Mouse (Mus musculus): ENCODE results near the gene Asic5. TPM values are rescaled to one million over a fixed set of nuclear protein-coding genes. Genes with fewer than 3 reads are reported as not detected.

Gene Asic5
- polyA plus RNA-seq, 1 experiment from 2014 or later = not detected

DNA sequence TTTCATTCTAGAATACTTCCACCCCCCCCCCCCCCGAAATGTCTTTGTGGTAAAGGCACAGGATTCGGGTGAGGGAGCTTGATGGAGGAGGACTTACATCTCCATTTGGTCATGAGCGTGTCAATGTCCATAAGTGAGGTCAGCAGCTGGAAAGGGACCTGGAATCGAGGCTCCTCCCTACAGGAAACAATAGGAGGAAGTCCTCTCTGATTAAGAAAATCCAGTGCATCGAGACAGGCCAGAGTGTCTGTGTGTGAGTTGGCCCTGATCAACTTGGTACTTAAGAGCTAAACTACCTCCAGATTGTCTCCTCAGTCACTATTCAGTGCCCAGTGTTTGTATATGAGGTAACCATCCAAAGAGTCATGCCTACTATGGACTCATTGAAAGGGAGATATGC, 20.8 kb upstream of the Asic5 start:
- no peak overlapping the region for H3K4me3 ChIP-seq (ENCODE audit: low read length)
- H3K9me3 ChIP-seq (ENCODE audit: control insufficient read depth, low read length) = no peaks in the 10 kb centered on the region
- no peaks in the 10 kb centered on the region for H3K36me3 ChIP-seq (ENCODE audit: control insufficient read depth, insufficient read depth, low read length)
- no peak for ATAC-seq (ENCODE audit: low FRiP score, low TSS enrichment)
- H3K9ac ChIP-seq (ENCODE audit: low read depth, low read length) = no peak overlapping the region
- H3K27ac ChIP-seq (ENCODE audit: low read depth, low read length) = no peak overlapping the region
- no peaks in the 10 kb centered on the region for H3K4me1 ChIP-seq (ENCODE audit: control insufficient read depth, insufficient read depth, low read length)
- H3K27me3 ChIP-seq (ENCODE audit: control insufficient read depth, insufficient read depth, low read length) = no peaks in the 10 kb centered on the region
- H3K4me2 ChIP-seq (replicated peaks; ENCODE audit: low read depth, low read length) = no peak overlapping the region
- 77% methylated on average over 5 of the region's 5 CpGs for WGBS

DNA sequence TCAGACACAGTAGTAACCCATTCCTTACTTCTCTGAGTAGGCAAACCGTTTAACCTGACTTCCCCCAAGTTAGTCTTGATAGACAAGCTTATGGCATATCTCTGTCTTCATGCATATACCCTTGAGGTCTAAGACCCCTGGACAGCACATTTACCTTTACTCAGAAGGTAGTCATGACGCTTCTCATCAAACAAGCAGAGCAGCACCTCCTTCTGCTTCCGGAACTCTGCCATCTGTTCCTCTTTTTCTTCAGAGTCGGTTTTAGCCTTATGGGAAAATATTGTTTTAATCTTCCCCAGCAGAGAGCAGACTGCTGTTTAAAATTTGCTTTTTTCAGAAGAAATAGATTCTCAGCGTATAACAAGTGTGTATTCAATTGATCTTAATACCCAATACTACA, 18.3 kb upstream of the Asic5 start:
- no peak overlapping the region for H3K4me2 ChIP-seq (replicated peaks; ENCODE audit: low read depth, low read length)
- WGBS = 76% methylated on average over 5 of the region's 5 CpGs
- H3K4me1 ChIP-seq (ENCODE audit: control insufficient read depth, insufficient read depth, low read length) = no peaks in the 10 kb centered on the region
- H3K27me3 ChIP-seq (ENCODE audit: control insufficient read depth, insufficient read depth, low read length) = no peaks in the 10 kb centered on the region
- no peak overlapping the region for H3K27ac ChIP-seq (ENCODE audit: low read depth, low read length)
- no peaks in the 10 kb centered on the region for H3K9me3 ChIP-seq (ENCODE audit: control insufficient read depth, low read length)
- no peak overlapping the region for H3K9ac ChIP-seq (ENCODE audit: low read depth, low read length)
- H3K36me3 ChIP-seq (ENCODE audit: control insufficient read depth, insufficient read depth, low read length) = no peaks in the 10 kb centered on the region
- no peak overlapping the region for H3K4me3 ChIP-seq (ENCODE audit: low read length)
- no peak for ATAC-seq (ENCODE audit: low FRiP score, low TSS enrichment)

DNA sequence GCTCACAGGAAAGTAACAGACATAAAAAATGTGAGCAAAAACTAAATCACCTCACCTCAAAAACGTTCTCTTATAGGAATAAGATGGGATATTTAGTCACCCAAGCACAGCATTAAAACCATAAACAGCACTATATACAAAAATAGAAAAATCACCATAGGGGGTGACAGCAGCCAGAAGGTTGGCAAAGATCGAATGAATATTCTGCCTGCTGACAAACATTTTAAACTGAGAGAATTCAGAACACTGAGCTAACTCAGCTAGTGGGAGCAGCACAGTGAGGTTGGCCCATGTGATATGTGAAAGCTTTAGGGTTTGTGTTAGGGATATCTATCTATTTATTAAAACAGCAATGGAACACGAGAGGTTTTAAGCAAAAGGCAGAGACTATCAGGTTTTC, 17.5 kb upstream of the Asic5 start:
- H3K27ac ChIP-seq (ENCODE audit: low read depth, low read length) = no peak overlapping the region
- H3K9ac ChIP-seq (ENCODE audit: low read depth, low read length) = no peak overlapping the region
- H3K4me1 ChIP-seq (ENCODE audit: control insufficient read depth, insufficient read depth, low read length) = no peaks in the 10 kb centered on the region
- H3K4me2 ChIP-seq (replicated peaks; ENCODE audit: low read depth, low read length) = no peak overlapping the region
- ATAC-seq (ENCODE audit: low FRiP score, low TSS enrichment) = no peak
- H3K4me3 ChIP-seq (ENCODE audit: low read length) = no peak overlapping the region
- no peaks in the 10 kb centered on the region for H3K9me3 ChIP-seq (ENCODE audit: control insufficient read depth, low read length)
- H3K36me3 ChIP-seq (ENCODE audit: control insufficient read depth, insufficient read depth, low read length) = no peaks in the 10 kb centered on the region
- no peaks in the 10 kb centered on the region for H3K27me3 ChIP-seq (ENCODE audit: control insufficient read depth, insufficient read depth, low read length)
- 73% methylated on average over 3 of the region's 3 CpGs for WGBS

DNA sequence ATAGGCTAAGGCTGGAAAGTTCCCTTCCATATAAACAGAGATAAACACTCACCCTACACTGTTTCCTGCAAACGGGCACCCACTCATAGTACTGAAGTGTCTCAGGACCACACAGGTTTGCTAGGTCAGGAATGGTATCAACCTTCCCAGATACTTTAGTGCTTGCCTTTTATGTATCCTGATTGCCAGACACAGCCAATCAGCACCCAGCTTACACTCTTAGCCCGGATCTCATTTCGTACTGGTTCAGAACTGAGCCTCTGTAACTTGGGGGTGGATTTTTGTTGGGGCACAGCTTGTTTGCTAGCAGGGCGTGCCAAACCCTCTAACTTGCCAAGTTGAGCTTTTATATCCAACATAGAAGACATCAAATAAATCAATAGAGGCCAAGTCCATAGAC, 6.5 kb upstream of the Asic5 start:
- Histone ChIP-seq H3K4me2 (replicated peaks; ENCODE audit: low read depth, low read length) (no peak overlapping the region), H3K4me3 (ENCODE audit: low read length) (no peak overlapping the region), H3K9ac (ENCODE audit: low read depth, low read length) (no peak overlapping the region), H3K9me3 (ENCODE audit: control insufficient read depth, low read length) (no peaks in the 10 kb centered on the region), H3K27me3 (ENCODE audit: control insufficient read depth, insufficient read depth, low read length) (no peaks in the 10 kb centered on the region), H3K4me1 (ENCODE audit: control insufficient read depth, insufficient read depth, low read length) (no peaks in the 10 kb centered on the region), H3K27ac (ENCODE audit: low read depth, low read length) (no peak overlapping the region), H3K36me3 (ENCODE audit: control insufficient read depth, insufficient read depth, low read length) (no peaks in the 10 kb centered on the region)
- no peak for ATAC-seq (ENCODE audit: low FRiP score, low TSS enrichment)
- WGBS = 76% methylated on average over 4 of the region's 4 CpGs

DNA sequence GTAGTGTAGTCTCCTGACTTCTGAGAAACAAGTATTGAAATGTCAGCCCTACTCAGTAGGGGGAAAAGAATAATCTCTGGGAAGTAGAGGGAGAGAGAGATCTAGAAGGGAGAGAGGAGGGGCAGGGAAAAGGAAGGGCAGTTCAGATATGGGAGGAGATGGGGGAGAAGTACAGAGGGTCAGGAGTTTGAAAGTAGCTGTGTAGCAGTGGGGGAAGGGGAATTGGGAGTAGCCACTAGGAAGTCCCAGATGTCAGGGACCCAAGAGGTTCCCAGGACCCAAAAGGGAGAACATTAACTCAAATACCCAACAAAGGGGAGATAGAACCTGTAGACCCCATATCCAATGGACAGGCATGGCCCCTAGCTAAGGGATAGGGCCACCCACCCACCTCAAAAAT, 6.0 kb upstream of the Asic5 start, which contains the start of gene Tdo2:
Tdo2 (minus strand) TSS at position 101 of the 400 bp plus-strand sequence.
- H3K36me3 ChIP-seq (ENCODE audit: control insufficient read depth, insufficient read depth, low read length) = no peaks in the 10 kb centered on the region
- no peaks in the 10 kb centered on the region for H3K27me3 ChIP-seq (ENCODE audit: control insufficient read depth, insufficient read depth, low read length)
- H3K9me3 ChIP-seq (ENCODE audit: control insufficient read depth, low read length) = no peaks in the 10 kb centered on the region
- H3K9ac ChIP-seq (ENCODE audit: low read depth, low read length) = no peak within 1 kb of the TSS
- H3K4me3 ChIP-seq (ENCODE audit: low read length) = no peak within 1 kb of the TSS
- ATAC-seq (ENCODE audit: low FRiP score, low TSS enrichment) = no peak
- no peak within 1 kb of the TSS for H3K4me2 ChIP-seq (replicated peaks; ENCODE audit: low read depth, low read length)
- H3K27ac ChIP-seq (ENCODE audit: low read depth, low read length) = no peak within 1 kb of the TSS
- H3K4me1 ChIP-seq (ENCODE audit: control insufficient read depth, insufficient read depth, low read length) = no peaks in the 10 kb centered on the region

DNA sequence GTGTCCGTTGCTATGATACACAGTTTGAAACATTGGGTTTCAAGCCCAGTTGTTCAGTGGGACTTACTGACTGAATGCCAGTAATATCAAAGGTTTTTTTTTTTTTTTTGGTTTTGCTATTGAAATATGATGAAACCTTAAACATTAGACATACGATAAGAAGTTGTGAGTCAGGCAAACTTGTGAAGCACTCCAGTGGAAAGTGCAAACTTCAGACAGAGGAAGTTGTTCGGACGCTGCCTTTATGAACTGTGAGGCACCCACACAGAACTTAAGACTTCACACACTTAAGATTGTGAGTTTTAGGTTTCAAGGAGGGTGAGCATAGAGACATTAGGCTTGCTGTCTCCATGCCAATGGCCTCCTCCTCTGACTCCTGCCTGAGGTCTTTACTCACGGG, 514 bp upstream of the Asic5 start:
- no peaks in the 10 kb centered on the region for H3K4me1 ChIP-seq (ENCODE audit: control insufficient read depth, insufficient read depth, low read length)
- no peak overlapping the region for H3K9ac ChIP-seq (ENCODE audit: low read depth, low read length)
- no peak for ATAC-seq (ENCODE audit: low FRiP score, low TSS enrichment)
- H3K27ac ChIP-seq (ENCODE audit: low read depth, low read length) = no peak overlapping the region
- no peaks in the 10 kb centered on the region for H3K27me3 ChIP-seq (ENCODE audit: control insufficient read depth, insufficient read depth, low read length)
- no peaks in the 10 kb centered on the region for H3K36me3 ChIP-seq (ENCODE audit: control insufficient read depth, insufficient read depth, low read length)
- no peak overlapping the region for H3K4me3 ChIP-seq (ENCODE audit: low read length)
- H3K9me3 ChIP-seq (ENCODE audit: control insufficient read depth, low read length) = no peaks in the 10 kb centered on the region
- no peak overlapping the region for H3K4me2 ChIP-seq (replicated peaks; ENCODE audit: low read depth, low read length)
- WGBS = 69% methylated on average over 5 of the region's 5 CpGs

DNA sequence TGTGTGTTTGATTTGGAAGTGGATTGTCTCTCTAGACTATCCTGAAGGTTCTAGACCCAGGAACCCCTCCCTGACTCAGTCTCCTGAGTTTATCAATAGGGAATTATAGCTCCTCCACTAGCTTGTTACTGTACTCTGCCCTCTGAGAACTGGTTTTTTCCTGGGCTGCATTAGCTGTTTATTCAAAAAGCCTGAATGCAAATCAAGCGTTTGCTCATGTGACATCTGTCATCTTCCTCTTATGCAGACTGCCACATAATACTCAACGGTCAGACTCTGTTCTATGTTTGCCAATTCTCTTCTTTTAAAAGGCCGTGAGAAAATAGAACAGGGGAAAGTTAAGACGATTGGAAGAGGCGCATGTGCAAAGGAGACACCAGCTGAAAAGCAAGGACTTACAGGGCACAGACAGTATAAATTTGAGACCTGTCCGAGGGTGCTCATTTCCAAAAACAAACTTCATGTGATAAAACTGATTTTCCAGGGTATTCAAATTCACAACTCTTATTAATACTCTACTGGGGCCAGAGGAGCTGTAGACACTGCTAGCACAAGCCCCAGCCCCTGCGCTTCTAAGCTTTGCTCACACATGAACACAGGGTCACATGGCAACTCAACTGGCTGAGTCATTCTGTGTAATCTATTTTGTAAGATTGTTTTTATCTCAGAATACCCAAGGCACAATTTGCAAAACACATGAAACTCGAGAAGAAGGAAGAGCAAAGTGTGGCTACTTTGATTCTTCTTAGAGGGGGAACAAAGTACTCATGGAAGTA, 1.2 kb downstream of the Asic5 start:
- 87% methylated on average over 8 of the region's 8 CpGs for WGBS
- H3K4me1 ChIP-seq (ENCODE audit: control insufficient read depth, insufficient read depth, low read length) = no peaks in the 10 kb centered on the region
- ATAC-seq (ENCODE audit: low FRiP score, low TSS enrichment) = no peak
- H3K27me3 ChIP-seq (ENCODE audit: control insufficient read depth, insufficient read depth, low read length) = no peaks in the 10 kb centered on the region
- no peak overlapping the region for H3K4me3 ChIP-seq (ENCODE audit: low read length)
- no peaks in the 10 kb centered on the region for H3K36me3 ChIP-seq (ENCODE audit: control insufficient read depth, insufficient read depth, low read length)
- H3K9ac ChIP-seq (ENCODE audit: low read depth, low read length) = no peak overlapping the region
- no peak overlapping the region for H3K27ac ChIP-seq (ENCODE audit: low read depth, low read length)
- no peak overlapping the region for H3K4me2 ChIP-seq (replicated peaks; ENCODE audit: low read depth, low read length)
- no peaks in the 10 kb centered on the region for H3K9me3 ChIP-seq (ENCODE audit: control insufficient read depth, low read length)

DNA sequence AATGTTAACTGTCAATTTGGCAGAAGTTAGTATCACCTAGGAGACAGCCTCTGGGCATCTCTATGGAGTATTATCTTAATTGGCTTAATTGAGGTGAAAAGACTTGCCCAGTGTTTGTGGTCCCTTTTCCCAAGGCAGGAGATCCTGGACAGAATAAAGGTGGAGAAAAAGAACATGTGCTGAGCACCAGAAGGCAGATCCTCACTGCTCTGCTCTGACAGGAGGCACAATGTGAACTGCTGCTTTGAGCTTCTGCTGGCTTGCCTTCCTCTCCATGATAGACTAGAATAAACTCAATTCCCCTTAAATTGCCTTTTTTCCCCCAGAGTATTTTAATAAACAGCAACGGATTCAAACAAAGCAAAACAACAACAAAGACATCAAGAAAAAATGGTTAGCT, 3.0 kb downstream of the Asic5 start:
- no peaks in the 10 kb centered on the region for H3K27me3 ChIP-seq (ENCODE audit: control insufficient read depth, insufficient read depth, low read length)
- H3K9ac ChIP-seq (ENCODE audit: low read depth, low read length) = no peak overlapping the region
- no peak for ATAC-seq (ENCODE audit: low FRiP score, low TSS enrichment)
- H3K4me2 ChIP-seq (replicated peaks; ENCODE audit: low read depth, low read length) = no peak overlapping the region
- no peaks in the 10 kb centered on the region for H3K4me1 ChIP-seq (ENCODE audit: control insufficient read depth, insufficient read depth, low read length)
- H3K27ac ChIP-seq (ENCODE audit: low read depth, low read length) = no peak overlapping the region
- H3K36me3 ChIP-seq (ENCODE audit: control insufficient read depth, insufficient read depth, low read length) = no peaks in the 10 kb centered on the region
- H3K4me3 ChIP-seq (ENCODE audit: low read length) = no peak overlapping the region
- H3K9me3 ChIP-seq (ENCODE audit: control insufficient read depth, low read length) = no peaks in the 10 kb centered on the region
- 57% methylated on average over 1 of the region's 1 CpGs for WGBS

DNA sequence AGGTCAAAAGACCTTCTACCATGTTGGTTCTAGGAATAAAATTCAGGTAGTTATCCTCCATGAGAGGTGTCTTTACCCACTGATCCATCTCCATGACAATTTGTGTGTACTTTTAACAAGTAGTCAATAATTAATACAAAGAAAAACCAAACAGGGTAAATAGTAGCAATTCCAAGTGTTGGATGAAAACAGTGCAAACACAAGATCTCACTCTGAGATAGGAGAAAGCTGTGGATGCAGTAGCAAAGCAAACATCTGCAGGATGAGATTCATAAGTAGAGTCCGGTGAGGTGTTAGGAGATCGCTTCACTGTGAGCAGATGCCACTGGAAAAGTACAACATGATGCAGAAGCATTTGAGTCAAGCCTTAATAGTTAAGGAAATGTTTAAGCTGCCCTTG, 4.0 kb downstream of the Asic5 start:
- Histone ChIP-seq H3K4me2 (replicated peaks; ENCODE audit: low read depth, low read length) (no peak overlapping the region), H3K4me1 (ENCODE audit: control insufficient read depth, insufficient read depth, low read length) (no peaks in the 10 kb centered on the region), H3K9me3 (ENCODE audit: control insufficient read depth, low read length) (no peaks in the 10 kb centered on the region), H3K9ac (ENCODE audit: low read depth, low read length) (no peak overlapping the region), H3K27ac (ENCODE audit: low read depth, low read length) (no peak overlapping the region), H3K36me3 (ENCODE audit: control insufficient read depth, insufficient read depth, low read length) (no peaks in the 10 kb centered on the region), H3K4me3 (ENCODE audit: low read length) (no peak overlapping the region), H3K27me3 (ENCODE audit: control insufficient read depth, insufficient read depth, low read length) (no peaks in the 10 kb centered on the region)
- 95% methylated on average over 2 of the region's 2 CpGs for WGBS
- ATAC-seq (ENCODE audit: low FRiP score, low TSS enrichment) = no peak

Measured in kidney, embryonic 14.5 days (tissue).